Mouse (Mus musculus) spleen, adult 10 weeks (tissue): Measurements from ENCODE around the gene Ribc1. TPM values are rescaled to one million over a fixed set of nuclear protein-coding genes. Genes with fewer than 3 reads are reported as not detected.

ENCODE experiments used
- polyA plus RNA-seq: library from polyadenylated mRNA; stranded (reverse); fragments of 350-450 nt; fragmentation: Illumina TruSeq; extraction: RNeasy Lipid Tissue Mini Kit (QIAGEN cat#74804); gene quantifications from one replicate; pipeline ENCODE4 v1.2.3, GENCODE M21; 2015; ENCODE audit warnings: low replicate concordance; ENCODE audit not compliant: insufficient read depth

The Ribc1 gene
- polyA plus RNA-seq, result 1.1 TPM

GRCm38 (mm10) chrX:152016151-152017145 lies at the start of gene Ribc1, which contains the start of gene Smc1a:
Gene Ribc1, minus strand, starts transcription at chrX:152016295.
Gene Smc1a, plus strand, starts transcription at chrX:152016428.

GRCm38 (mm10) chrX:152001737-152002710 lies 14.1 kb downstream of the Ribc1 start, which contains the start of gene Hsd17b10:
Gene Hsd17b10, plus strand, starts transcription at chrX:152001845.

Other genes with a start within 250 kb of the Ribc1 start
- gene Huwe1, start 215.5 kb downstream of the Ribc1 start, polyA plus RNA-seq, result 192 TPM
- 58.4 TPM for gene Hsd17b10, start 14.4 kb downstream of the Ribc1 start, polyA plus RNA-seq
- gene Smc1a, start 133 bp upstream of the Ribc1 start, polyA plus RNA-seq, result 132 TPM
- 4.8 TPM for gene Iqsec2, start 128.0 kb upstream of the Ribc1 start, polyA plus RNA-seq
- 29.0 TPM for gene Kdm5c, start 216.7 kb upstream of the Ribc1 start, polyA plus RNA-seq